Mouse (Mus musculus) liver, embryonic 14.5 days (tissue): ENCODE results near the gene Dscam. TPM values are rescaled to one million over a fixed set of nuclear protein-coding genes. Genes with fewer than 3 reads are reported as not detected.

Source experiments
- ATAC-seq: fragments of 200-750 bp; cut with Nextera tagmentation; 2 replicates; pipeline ENCODE4 v1.8.0; 2017; ENCODE audit warnings: moderate number of reproducible peaks, mild to moderate bottlenecking, moderate library complexity; ENCODE audit not compliant: insufficient read depth
- DNase-seq, 3 experiments: peaks; one replicate each; pipeline ENCODE4 v3.0.0-alpha.2; 2012 to 2013; ENCODE audit warnings: low read depth in 3 of 3, low spot score in 3 of 3
- H3K27ac ChIP-seq: fragments of 300-500 bp; sonication (generic); 2 replicates; pipeline ENCODE4 v1.5.1; 2014; ENCODE audit warnings: moderate library complexity, mild to moderate bottlenecking, control low read depth, inconsistent platforms
- H3K27me3 ChIP-seq: fragments of 300-500 bp; sonication (generic); 2 replicates; pipeline ENCODE4 v1.6.1; 2014; ENCODE audit warnings: mild to moderate bottlenecking, low read length, moderate library complexity; ENCODE audit not compliant: control insufficient read depth, insufficient read depth
- H3K36me3 ChIP-seq: fragments of 300-500 bp; sonication (generic); replicated peaks from 2 replicates; pipeline ENCODE4 v1.6.1; 2014; ENCODE audit warnings: low read depth; ENCODE audit not compliant: control insufficient read depth, insufficient read depth
- H3K4me1 ChIP-seq, 2 experiments: fragments of 200-500 bp in 1 of 2; fragments of 300-500 bp in 1 of 2; sonication (generic) in 1 of 2; replicated peaks; 2 replicates each; pipeline ENCODE4 v1.6.1; 2012 to 2014; ENCODE audit warnings: antibody characterized with exemption in 1 of 2, inconsistent platforms in 1 of 2, low read length in 1 of 2; ENCODE audit not compliant: control insufficient read depth in 2 of 2, insufficient read depth in 2 of 2
- H3K4me2 ChIP-seq: fragments of 300-500 bp; sonication (generic); 2 replicates; pipeline ENCODE4 v1.6.1; 2014; ENCODE audit warnings: low read depth, mild to moderate bottlenecking, control low read depth, moderate library complexity
- H3K4me3 ChIP-seq, 2 experiments: fragments of 200-500 bp in 1 of 2; fragments of 300-500 bp in 1 of 2; sonication (generic) in 1 of 2; 2 replicates each; pipeline ENCODE4 v1.5.1; 2012 to 2014; ENCODE audit warnings: low read depth in 2 of 2, low read length in 2 of 2, mild to moderate bottlenecking in 2 of 2, control low read depth in 1 of 2, inconsistent platforms in 1 of 2, moderate library complexity in 1 of 2; ENCODE audit not compliant: insufficient read depth in 1 of 2
- H3K9ac ChIP-seq: fragments of 300-500 bp; sonication (generic); replicated peaks from 2 replicates; pipeline ENCODE4 v1.6.1; 2014; ENCODE audit warnings: mild to moderate bottlenecking, control low read depth, moderate library complexity
- H3K9me3 ChIP-seq: fragments of 300-500 bp; sonication (generic); 2 replicates; pipeline ENCODE4 v1.6.1; 2016; ENCODE audit warnings: low read length, mixed read lengths; ENCODE audit not compliant: control insufficient read depth
- CTCF ChIP-seq: IDR thresholded peaks from 2 replicates; pipeline ENCODE4 v1.5.1; 2016; ENCODE audit warnings: antibody characterized with exemption, low read depth, control low read depth
- EP300 ChIP-seq: IDR thresholded peaks from 2 replicates; pipeline ENCODE4 v1.6.1; 2016; ENCODE audit warnings: antibody characterized with exemption, low read depth
- WGBS: fragments of 180-500 bp; shearing (Covaris S2); extraction: QIAGEN DNeasy Blood & Tissue Kit; methylation state at CpG from one replicate; pipeline ENCODE4 v1.1.7; 2014; ENCODE audit not compliant: insufficient replicate concordance; 5-methylcytosine and 5-hydroxymethylcytosine counted together
- polyA plus RNA-seq, 2 experiments: library from polyadenylated mRNA; depleted of rRNA in 1 of 2; stranded (reverse) in 1 of 2; unstranded in 1 of 2; fragments of >200 nt; fragmentation: Nextera tagmentation in 1 of 2; extraction: Ambion mirVana in 1 of 2; gene quantifications; 2 replicates each; pipeline versions ENCODE4 v1.2.1 to v1.2.3; 2012 to 2014

Gene Dscam
- polyA plus RNA-seq, 2 experiments = not detected

DNA sequence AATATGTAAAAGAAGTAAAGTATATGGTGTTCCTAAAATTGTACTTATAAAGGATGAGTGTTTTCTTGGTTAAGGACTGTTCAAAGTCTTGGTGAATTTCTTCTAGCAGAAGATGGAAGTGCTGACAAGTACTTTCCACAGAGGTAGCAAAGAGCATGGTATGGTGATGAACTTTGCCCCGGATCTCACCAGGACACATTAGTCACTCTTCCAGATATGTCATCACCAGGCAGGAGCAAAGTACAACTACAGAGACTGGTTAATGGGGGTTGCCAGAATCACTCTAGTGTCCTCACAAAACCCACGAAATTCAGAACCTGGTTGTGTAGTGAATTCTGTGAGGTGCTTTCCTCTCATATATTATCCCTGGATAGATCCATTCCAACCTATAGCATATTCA lies 379.2 kb downstream of the Dscam start:
- DNase-seq = peak in 1 of 3 experiments; percentile 1
- Histone ChIP-seq H3K4me2 (no peak overlapping the region), H3K4me3 (no peak overlapping the region), H3K36me3 (no peaks in the 10 kb centered on the region), H3K27me3 (no peaks in the 10 kb centered on the region), H3K9ac (no peak overlapping the region), H3K27ac (no peak overlapping the region), H3K9me3 (no peaks in the 10 kb centered on the region), H3K4me1 (no peaks in the 10 kb centered on the region; a peak in 1 of 4 replicates)
- ATAC-seq = no peak
- no peak for TF ChIP-seq EP300
- no peak for TF ChIP-seq CTCF
- WGBS = 42% methylated on average over 2 of the region's 2 CpGs

DNA sequence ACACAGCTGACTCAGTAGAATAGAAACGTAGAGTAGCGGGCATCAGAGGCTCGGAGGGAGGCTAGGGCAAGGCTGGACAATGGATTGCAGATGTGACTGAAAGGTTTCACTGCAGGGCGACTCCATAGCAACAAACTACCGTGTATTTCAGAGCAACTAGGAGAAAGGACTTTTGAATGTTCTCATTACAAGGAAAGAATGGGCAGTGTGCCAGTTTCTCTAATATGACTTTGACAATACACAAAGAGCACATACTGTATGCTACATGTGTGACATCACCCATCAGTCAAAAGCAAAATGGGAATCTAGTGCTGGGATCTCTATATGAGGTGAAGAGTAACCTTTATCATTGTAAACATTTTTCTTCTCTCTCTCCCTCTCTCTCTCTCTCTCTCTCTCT lies 382.3 kb downstream of the Dscam start:
- no peak for DNase-seq
- ATAC-seq = no peak
- Histone ChIP-seq H3K4me2 (no peak overlapping the region), H3K9me3 (no peaks in the 10 kb centered on the region), H3K9ac (no peak overlapping the region), H3K27me3 (no peaks in the 10 kb centered on the region), H3K36me3 (no peaks in the 10 kb centered on the region), H3K4me3 (no peak overlapping the region), H3K4me1 (no peaks in the 10 kb centered on the region; a peak in 1 of 4 replicates), H3K27ac (no peak overlapping the region)
- TF ChIP-seq CTCF (no peak), EP300 (no peak)
- 58% methylated on average over 5 of the region's 5 CpGs for WGBS

DNA sequence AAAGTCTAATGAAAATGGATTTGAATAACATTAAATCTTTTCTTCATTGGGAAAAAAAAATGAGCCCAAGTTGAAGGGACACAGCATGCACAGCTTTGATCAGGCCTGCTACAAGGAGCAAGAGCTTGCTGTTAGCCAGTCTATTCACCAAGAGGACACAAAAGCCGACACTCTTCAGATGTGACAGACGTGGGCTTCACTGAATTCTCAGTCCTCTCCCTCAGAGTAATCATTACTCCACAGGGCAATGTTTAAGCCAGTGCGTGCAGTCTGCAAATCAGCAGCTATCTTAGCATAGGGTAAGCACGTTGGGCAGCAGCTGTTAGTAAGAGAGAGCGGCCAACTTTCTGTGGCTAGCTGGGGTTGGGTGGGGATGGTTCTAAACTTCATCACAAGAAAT lies 391.5 kb downstream of the Dscam start:
- Histone ChIP-seq H3K9me3 (no peaks in the 10 kb centered on the region), H3K4me3 (no peak overlapping the region), H3K4me1 (no peaks in the 10 kb centered on the region), H3K4me2 (no peak overlapping the region), H3K36me3 (no peaks in the 10 kb centered on the region), H3K27ac (no peak overlapping the region), H3K9ac (no peak overlapping the region), H3K27me3 (no peaks in the 10 kb centered on the region)
- ATAC-seq = no peak
- 44% methylated on average over 5 of the region's 5 CpGs for WGBS
- TF ChIP-seq CTCF (no peak), EP300 (no peak)
- DNase-seq = no peak

DNA sequence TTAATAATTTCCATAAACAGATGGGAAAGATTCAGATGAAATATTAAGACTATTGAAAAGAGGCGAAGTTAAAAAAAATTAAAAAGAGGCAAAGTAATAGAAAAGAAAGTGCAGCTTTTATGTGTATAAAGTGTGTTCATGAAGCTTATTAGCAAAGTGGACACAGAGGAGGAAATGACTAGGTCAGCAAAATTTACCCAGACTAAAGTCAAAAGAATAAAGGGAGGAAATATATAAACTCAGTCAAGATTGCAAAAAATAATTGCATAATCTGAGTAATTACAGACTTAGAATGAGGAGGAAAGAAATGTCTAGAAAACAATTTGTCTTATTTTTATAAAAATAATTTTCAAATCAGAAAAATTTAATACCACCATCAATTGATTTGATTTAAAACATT lies 396.3 kb downstream of the Dscam start:
- ATAC-seq (no peak), DNase-seq (no peak)
- H3K27ac ChIP-seq = no peak overlapping the region
- WGBS = 51% methylated on average over 1 of the region's 1 CpGs
- no peaks in the 10 kb centered on the region for H3K36me3 ChIP-seq
- H3K9me3 ChIP-seq = no peaks in the 10 kb centered on the region
- H3K9ac ChIP-seq = no peak overlapping the region
- H3K4me1 ChIP-seq = no peaks in the 10 kb centered on the region
- no peaks in the 10 kb centered on the region for H3K27me3 ChIP-seq
- no peak overlapping the region for H3K4me2 ChIP-seq
- H3K4me3 ChIP-seq = no peak overlapping the region
- no peak for TF ChIP-seq EP300
- no peak for TF ChIP-seq CTCF

DNA sequence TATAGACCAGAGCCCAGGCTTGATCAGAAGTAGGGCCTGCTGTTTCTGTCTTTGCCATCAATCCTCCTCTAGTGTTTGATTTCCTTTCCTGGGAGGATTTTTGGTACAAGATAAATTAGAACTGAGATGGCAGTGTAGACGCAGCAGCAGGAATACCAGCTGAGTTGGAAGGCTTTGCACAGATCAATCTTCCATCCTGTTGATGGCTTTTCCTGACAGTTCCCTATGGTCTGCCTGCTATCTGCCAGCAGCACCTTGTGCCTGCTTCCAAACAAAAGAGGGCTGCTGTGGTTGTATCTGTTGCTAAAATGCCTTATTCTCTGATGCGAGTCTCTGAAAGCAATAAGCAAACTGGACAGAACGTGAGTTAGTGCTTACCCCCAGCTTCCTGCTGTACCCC lies 402.6 kb downstream of the Dscam start:
- Histone ChIP-seq H3K9me3 (no peaks in the 10 kb centered on the region), H3K9ac (no peak overlapping the region), H3K4me1 (no peaks in the 10 kb centered on the region), H3K4me2 (no peak overlapping the region), H3K36me3 (no peaks in the 10 kb centered on the region), H3K27me3 (no peaks in the 10 kb centered on the region), H3K4me3 (no peak overlapping the region), H3K27ac (no peak overlapping the region)
- ATAC-seq = no peak
- TF ChIP-seq EP300 = no peak
- TF ChIP-seq CTCF = no peak
- no peak for DNase-seq
- 26% methylated on average over 3 of the region's 3 CpGs for WGBS
